Mouse (Mus musculus): ENCODE data around the gene Eva1c.

GRCm38 (mm10) chr16:90804466-90804865 lies 22.1 kb upstream of the Eva1c start:
- TF ChIP-seq CTCF (IDR thresholded peaks at IDR 0.05; ENCODE audit: extremely low read depth, insufficient read depth, low read length) (no peak), POLR2A (IDR thresholded peaks at IDR 0.05; ENCODE audit: extremely low read depth, insufficient read depth, low read length) (no peak)

All from cortical plate, adult 2 months (tissue).